Mouse (Mus musculus) heart, embryonic 15.5 days (tissue): ENCODE results near the gene Mobp. TPM values are rescaled to one million over a fixed set of nuclear protein-coding genes. Genes with fewer than 3 reads are reported as not detected.
"Not testable (repeated sequence)": the region's sequence is repeated elsewhere in the genome, so short reads cannot be mapped to it uniquely, and the experiment has no call there.

ENCODE experiments used
- ATAC-seq: fragments of 200-750 bp; cut with Nextera tagmentation; replicated peaks from 2 replicates; pipeline ENCODE4 v1.8.0; 2017; ENCODE audit warnings: low read depth, moderate TSS enrichment; ENCODE audit not compliant: insufficient number of reproducible peaks, insufficient read depth, low FRiP score
- H3K27ac ChIP-seq: fragments of 300-500 bp; sonication (generic); 2 replicates; pipeline ENCODE4 v1.5.1; 2015; ENCODE audit warnings: mild to moderate bottlenecking, inconsistent platforms
- H3K27me3 ChIP-seq: fragments of 300-500 bp; sonication (generic); 2 replicates; pipeline ENCODE4 v1.6.1; 2015; ENCODE audit warnings: inconsistent platforms
- H3K36me3 ChIP-seq: fragments of 300-500 bp; sonication (generic); 2 replicates; pipeline ENCODE4 v1.6.1; 2015; ENCODE audit warnings: mild to moderate bottlenecking, inconsistent platforms
- H3K4me1 ChIP-seq: fragments of 300-500 bp; sonication (generic); replicated peaks from 2 replicates; pipeline ENCODE4 v1.6.1; 2015; ENCODE audit warnings: inconsistent platforms
- H3K4me2 ChIP-seq: fragments of 300-500 bp; sonication (generic); 2 replicates; pipeline ENCODE4 v1.6.1; 2015; ENCODE audit warnings: inconsistent platforms, mild to moderate bottlenecking, moderate library complexity
- H3K4me3 ChIP-seq: fragments of 300-500 bp; sonication (generic); 2 replicates; pipeline ENCODE4 v1.5.1; 2015; ENCODE audit warnings: mild to moderate bottlenecking, inconsistent platforms
- H3K9ac ChIP-seq: fragments of 300-500 bp; sonication (generic); 2 replicates; pipeline ENCODE4 v1.6.1; 2015; ENCODE audit warnings: mild to moderate bottlenecking, inconsistent platforms
- H3K9me3 ChIP-seq: fragments of 300-500 bp; sonication (generic); replicated peaks from 2 replicates; pipeline ENCODE4 v1.6.1; 2016; ENCODE audit warnings: inconsistent platforms
- WGBS: fragments of 180-500 bp; shearing (Covaris S2); methylation state at CpG from one replicate; pipeline ENCODE4 v1.1.7; 2015; ENCODE audit warnings: mixed read lengths; 5-methylcytosine and 5-hydroxymethylcytosine counted together
- polyA plus RNA-seq: library from polyadenylated mRNA; unstranded; fragments of >200 nt; fragmentation: Nextera tagmentation; extraction: Ambion mirVana; gene quantifications from 2 replicates; pipeline ENCODE4 v1.2.1, GENCODE M21; 2015

The Mobp gene
- 0.05 TPM in 1 of 2 replicates, not detected in the other for polyA plus RNA-seq

- no peaks in the 10 kb centered on the region for H3K9me3 ChIP-seq
- no peak within 1 kb of the TSS for H3K4me2 ChIP-seq
- no peak within 1 kb of the TSS for H3K4me3 ChIP-seq
- H3K27ac ChIP-seq, result no peak within 1 kb of the TSS
- H3K9ac ChIP-seq, result no peak within 1 kb of the TSS
- H3K4me1 ChIP-seq, result no peaks in the 10 kb centered on the region
- no peak for ATAC-seq
- WGBS, result 71% methylated on average over 11 of the region's 11 CpGs
- H3K27me3 ChIP-seq, result no peaks in the 10 kb centered on the region
- H3K36me3 ChIP-seq, result no peaks in the 10 kb centered on the region
Measured at GRCm38 (mm10) chr9:120149222-120149828, at the start of gene Mobp. Gene Mobp, plus strand, starts transcription at chr9:120149707.

DNA sequence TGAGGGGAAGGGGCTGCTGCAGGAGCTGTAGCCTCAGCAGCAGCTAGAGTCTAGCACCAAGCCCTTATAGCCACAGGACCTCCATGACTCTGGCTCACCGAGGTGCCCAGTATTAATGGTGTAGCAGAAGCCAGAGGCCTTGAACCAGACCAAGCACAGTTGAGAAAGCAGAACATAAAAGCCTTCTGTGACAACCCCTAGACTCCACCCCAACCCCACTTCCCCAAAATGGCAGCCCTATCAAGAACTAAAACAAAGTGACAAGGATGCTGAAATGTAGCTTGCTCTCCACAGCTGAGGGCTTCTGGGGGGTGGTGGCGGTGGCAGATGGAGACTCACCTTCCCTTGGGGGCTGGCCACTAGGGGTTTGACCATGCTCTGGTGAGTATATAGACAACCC is 48.3 kb upstream of the Mobp start:
- WGBS, result 89% methylated on average over 2 of the region's 2 CpGs
- H3K4me1 ChIP-seq, result no peaks in the 10 kb centered on the region
- ATAC-seq, result no peak
- H3K4me2 ChIP-seq, result no peak overlapping the region
- H3K9ac ChIP-seq, result no peak overlapping the region
- H3K27me3 ChIP-seq, result no peaks in the 10 kb centered on the region
- no peak overlapping the region for H3K4me3 ChIP-seq
- no peaks in the 10 kb centered on the region for H3K9me3 ChIP-seq
- H3K27ac ChIP-seq, result no peak overlapping the region
- no peaks in the 10 kb centered on the region for H3K36me3 ChIP-seq

DNA sequence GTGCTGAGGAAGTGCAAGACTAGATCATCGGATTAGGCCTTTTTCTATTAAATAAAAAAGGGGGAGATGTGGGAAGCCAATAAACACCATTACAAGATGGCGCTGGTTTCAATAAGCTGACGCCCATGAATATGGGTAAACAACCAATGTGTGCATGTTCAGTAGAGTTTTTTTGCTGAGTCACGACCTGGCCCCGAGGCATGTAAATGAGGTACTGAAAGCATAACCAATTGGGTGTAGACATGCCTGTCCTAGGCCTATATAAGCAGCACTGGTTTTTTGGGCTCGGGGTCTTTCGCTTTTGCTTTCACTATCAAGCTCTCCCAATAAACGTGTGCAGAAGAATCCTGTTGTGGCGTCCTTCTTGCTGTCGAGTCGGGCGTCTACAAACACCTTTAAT is 40.6 kb upstream of the Mobp start:
- not testable (repeated sequence) for H3K4me3 ChIP-seq, H3K9ac ChIP-seq, H3K27ac ChIP-seq, H3K4me1 ChIP-seq, ATAC-seq, H3K36me3 ChIP-seq, H3K9me3 ChIP-seq, H3K27me3 ChIP-seq, H3K4me2 ChIP-seq
- 90% methylated on average over 12 of the region's 12 CpGs for WGBS

DNA sequence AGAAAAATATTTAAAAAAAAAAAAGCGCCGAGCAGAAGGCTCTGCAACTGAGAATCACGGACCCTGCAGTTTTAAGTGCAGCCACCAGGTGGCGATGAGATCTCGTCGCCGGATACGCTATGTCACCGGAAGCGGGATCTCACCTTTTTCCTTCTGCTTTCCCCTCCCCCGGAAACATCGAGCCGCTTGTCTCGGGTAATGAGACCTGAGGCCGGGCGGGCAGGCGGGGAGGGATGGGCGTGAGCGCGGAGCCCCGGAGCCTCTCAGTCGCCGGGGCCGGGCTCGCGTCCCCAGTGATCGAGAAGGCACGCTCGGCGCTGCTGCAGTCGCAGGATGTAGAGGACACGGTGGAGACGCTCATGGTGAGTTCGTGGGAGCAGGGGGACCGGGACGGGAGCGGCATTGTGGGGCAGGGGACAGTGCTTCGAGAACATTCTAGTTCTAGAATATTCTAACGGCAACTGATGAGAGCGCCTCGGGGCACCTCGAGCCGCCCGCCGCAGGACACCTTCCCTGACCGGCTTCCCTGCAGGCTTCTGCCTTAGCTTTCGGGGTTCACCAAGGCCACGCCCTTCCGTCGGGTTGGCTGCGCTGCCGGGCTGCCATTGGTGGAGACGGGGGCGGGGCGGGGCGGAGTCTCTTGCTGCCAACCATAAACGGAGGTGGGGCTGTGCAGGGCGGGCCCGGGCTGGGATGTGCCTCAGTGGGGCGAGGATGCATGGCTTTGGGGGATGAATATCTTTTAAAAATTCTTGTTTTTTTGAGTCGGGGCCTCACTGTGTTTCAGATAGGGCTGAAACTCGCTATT is 39.1 kb upstream of the Mobp start, which contains the start of gene Slc25a38:
TSS of gene Slc25a38 (plus strand) at position 164 of the 808 bp plus-strand sequence.
- Histone ChIP-seq H3K4me2 (peak within 1 kb of the TSS; percentile 82), H3K27ac (peak within 1 kb of the TSS; percentile 97), H3K9ac (peak within 1 kb of the TSS; percentile 77), H3K4me3 (peak within 1 kb of the TSS; percentile 93), H3K4me1 (peaks cover 9% of the 10 kb centered on the region), H3K9me3 (no peaks in the 10 kb centered on the region), H3K27me3 (no peaks in the 10 kb centered on the region), H3K36me3 (no peaks in the 10 kb centered on the region)
- 1% methylated on average over 62 of the region's 62 CpGs for WGBS
- peak; percentile 95 for ATAC-seq

DNA sequence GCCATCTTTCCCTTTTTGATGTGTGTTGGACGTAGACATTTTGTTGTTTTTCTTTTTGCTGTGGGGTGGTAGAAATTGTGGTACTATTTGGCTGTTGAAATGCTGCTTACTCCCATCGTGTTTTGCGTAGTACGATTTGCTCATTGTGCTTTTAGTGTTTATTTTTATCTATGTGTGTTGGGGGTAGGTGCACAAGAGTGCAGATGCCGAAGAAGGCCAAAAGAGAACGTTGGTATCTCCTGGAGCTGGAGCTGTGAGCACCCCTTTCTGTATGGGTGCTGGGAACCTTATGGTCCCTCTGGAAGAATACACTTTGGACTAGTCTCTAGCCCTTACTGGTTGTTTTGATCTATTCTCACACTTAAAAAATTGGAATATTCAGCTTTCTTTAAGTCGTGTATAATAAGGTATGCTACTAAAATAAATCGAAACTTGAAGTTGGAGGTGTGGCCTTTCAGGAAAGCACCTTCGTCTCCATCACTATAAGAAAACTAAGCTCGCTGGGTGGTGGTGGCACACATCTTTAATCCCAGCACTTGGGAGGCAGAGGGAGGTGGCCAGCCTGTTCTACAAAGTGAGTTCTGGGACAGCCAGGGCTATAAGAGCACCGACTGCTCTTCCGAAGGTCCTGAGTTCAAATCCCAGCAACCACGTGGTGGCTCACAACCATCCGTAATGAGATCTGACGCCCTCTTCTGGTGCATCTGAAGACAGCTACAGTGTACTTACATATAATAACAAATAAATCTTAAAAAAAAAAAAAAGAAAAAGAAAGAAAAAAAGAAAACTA is 38.2 kb upstream of the Mobp start:
- Histone ChIP-seq H3K36me3 (no peaks in the 10 kb centered on the region), H3K9ac (peak overlapping the region; percentile 77)

DNA sequence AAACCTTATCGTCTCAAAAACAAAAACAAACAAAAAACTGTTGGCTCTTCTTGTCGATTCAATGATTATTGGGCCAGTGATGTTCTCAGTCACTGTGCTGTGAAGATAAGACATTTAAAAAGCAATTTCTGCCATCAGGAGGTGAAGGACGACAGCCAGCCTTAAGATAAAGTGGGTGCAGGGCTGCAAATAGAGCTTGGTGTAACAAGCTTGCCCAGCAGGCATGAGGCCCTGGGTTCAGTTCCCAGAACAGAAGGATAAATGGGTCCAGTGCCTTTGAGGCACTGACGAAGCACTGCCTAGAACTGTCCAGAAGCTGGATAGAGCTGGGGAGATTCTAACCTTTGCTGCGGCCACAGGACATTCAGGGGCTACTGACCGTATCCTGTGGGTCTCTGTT is 37.0 kb upstream of the Mobp start:
- H3K27me3 ChIP-seq, result no peaks in the 10 kb centered on the region
- H3K4me1 ChIP-seq, result peaks cover 15% of the 10 kb centered on the region
- H3K4me2 ChIP-seq, result no peak overlapping the region
- 0 out of 2 replicates have a peak, but pooled peaks cover under 1% of the 10 kb centered on the region for H3K36me3 ChIP-seq
- H3K27ac ChIP-seq, result no peak overlapping the region
- no peak overlapping the region for H3K4me3 ChIP-seq
- no peak overlapping the region for H3K9ac ChIP-seq
- no peak for ATAC-seq
- no peaks in the 10 kb centered on the region for H3K9me3 ChIP-seq
- WGBS, result 77% methylated on average over 6 of the region's 6 CpGs

More for the DNA sequence above, 38.2 kb upstream of the Mobp start:
- Histone ChIP-seq H3K4me3 (peak overlapping the region; percentile 93), H3K9me3 (no peaks in the 10 kb centered on the region), H3K27ac (peak overlapping the region; percentile 97), H3K4me1 (peaks cover 15% of the 10 kb centered on the region), H3K27me3 (no peaks in the 10 kb centered on the region), H3K4me2 (peak overlapping the region; percentile 82)
- WGBS, result 71% methylated on average over 15 of the region's 15 CpGs
- no peak for ATAC-seq

DNA sequence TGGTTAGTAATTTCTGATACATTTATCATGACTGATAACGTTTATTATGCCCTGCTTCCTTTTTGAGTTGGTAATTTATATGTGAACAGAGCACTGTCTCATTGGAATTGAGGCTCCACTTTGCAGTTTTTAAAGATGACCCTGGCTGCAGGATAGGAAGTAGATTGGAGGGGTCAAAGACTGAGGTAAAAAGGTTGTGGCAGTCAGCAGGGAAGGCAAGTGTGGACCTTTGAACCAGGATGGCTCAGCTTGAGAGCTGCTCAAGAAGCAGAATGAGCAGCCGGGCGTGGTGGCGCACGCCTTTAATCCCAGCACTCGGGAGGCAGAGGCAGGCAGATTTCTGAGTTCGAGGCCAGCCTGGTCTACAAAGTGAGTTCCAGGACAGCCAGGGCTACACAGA is 36.1 kb upstream of the Mobp start:
- no peak for ATAC-seq
- no peak overlapping the region for H3K27ac ChIP-seq
- WGBS, result 87% methylated on average over 7 of the region's 7 CpGs

DNA sequence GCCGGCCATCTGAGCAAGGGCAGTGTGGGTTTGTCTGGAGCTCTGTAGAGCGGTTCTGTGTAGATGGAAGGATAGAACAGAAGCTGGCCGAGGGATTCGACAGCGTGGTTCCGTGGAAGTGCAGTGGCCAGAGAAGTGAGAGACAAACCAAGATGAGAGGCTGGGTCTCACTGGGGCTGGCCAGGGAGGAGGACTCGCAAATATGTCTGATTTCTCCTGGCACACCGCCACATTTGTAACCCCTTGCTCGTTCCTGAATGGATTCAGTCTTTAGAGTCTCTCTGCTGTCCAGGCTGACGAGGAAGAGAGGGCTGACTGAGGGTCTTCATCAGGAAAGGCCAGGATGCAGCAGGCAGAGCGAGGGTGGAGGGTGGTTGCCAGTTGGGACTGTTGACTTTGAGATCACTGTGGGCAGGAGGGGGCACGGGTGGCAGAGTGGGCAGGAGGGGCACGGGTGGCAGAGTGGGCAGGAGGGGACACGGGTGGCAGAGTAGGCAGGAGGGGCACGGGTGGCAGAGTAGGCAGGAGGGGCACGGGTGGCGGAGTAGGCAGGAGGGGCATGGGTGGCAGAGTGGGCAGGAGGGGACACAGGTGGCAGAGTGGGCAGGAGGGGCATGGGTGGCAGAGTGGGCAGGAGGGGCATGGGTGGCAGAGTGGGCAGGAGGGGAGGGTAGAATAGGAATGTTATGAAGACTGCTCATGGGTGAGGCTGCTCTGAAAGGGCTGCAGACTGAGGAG is 35.3 kb upstream of the Mobp start:
- Histone ChIP-seq H3K27me3 (no peaks in the 10 kb centered on the region), H3K9ac (no peak overlapping the region), H3K4me3 (no peak overlapping the region), H3K4me1 (peaks cover 15% of the 10 kb centered on the region), H3K36me3 (peaks cover 9% of the 10 kb centered on the region; the same call in 1 of the 2 replicates), H3K9me3 (no peaks in the 10 kb centered on the region), H3K4me2 (no peak overlapping the region), H3K27ac (no peak overlapping the region)
- 84% methylated on average over 17 of the region's 17 CpGs for WGBS
- ATAC-seq, result no peak

More for the DNA sequence above, 36.1 kb upstream of the Mobp start:
- Histone ChIP-seq H3K36me3 (peaks cover 9% of the 10 kb centered on the region; the same call in 1 of the 2 replicates), H3K27me3 (no peaks in the 10 kb centered on the region), H3K4me3 (no peak overlapping the region), H3K4me2 (no peak overlapping the region), H3K9ac (no peak overlapping the region), H3K9me3 (no peaks in the 10 kb centered on the region), H3K4me1 (peaks cover 15% of the 10 kb centered on the region)

DNA sequence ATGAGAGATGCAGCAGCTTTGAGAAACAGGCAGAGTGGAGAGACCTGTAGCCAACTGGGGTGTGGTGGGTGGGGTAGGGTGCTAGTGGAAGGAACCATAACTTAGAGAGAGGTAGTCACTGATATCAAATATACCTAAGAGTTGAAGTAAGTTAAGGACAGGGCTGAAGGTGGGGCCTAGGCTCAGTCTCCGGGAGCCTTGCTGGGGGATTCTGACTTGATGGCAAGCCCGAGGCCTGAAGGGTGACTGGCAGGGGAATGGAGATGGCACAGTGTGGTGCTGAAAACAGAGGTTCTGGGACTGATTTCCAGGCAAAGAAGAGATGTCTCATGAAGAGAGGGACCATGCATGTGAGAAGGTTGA is 34.7 kb upstream of the Mobp start:
- Histone ChIP-seq H3K4me2 (no peak overlapping the region), H3K4me3 (no peak overlapping the region), H3K4me1 (peaks cover 15% of the 10 kb centered on the region), H3K9ac (no peak overlapping the region), H3K27me3 (no peaks in the 10 kb centered on the region), H3K9me3 (no peaks in the 10 kb centered on the region), H3K36me3 (peaks cover 14% of the 10 kb centered on the region; the same call in 1 of the 2 replicates), H3K27ac (no peak overlapping the region)
- 100% methylated on average over 2 of the region's 2 CpGs for WGBS
- ATAC-seq, result no peak

- Histone ChIP-seq H3K4me2 (no peak overlapping the region), H3K36me3 (peaks cover 21% of the 10 kb centered on the region; the same call in 1 of the 2 replicates), H3K9ac (no peak overlapping the region), H3K4me1 (peaks cover 15% of the 10 kb centered on the region), H3K9me3 (no peaks in the 10 kb centered on the region), H3K27me3 (no peaks in the 10 kb centered on the region), H3K27ac (no peak overlapping the region), H3K4me3 (no peak overlapping the region)
- WGBS, result 54% methylated on average over 5 of the region's 5 CpGs
- ATAC-seq, result no peak
Measured at GRCm38 (mm10) chr9:120115580-120115979, 33.9 kb upstream of the Mobp start.
